Mouse (Mus musculus): ENCODE data around the gene Spata7. TPM values are rescaled to one million over a fixed set of nuclear protein-coding genes. Genes with fewer than 3 reads are reported as not detected.

Spata7 gene
- polyA plus RNA-seq, 2 experiments = 8.4 to 12.5 TPM

DNA sequence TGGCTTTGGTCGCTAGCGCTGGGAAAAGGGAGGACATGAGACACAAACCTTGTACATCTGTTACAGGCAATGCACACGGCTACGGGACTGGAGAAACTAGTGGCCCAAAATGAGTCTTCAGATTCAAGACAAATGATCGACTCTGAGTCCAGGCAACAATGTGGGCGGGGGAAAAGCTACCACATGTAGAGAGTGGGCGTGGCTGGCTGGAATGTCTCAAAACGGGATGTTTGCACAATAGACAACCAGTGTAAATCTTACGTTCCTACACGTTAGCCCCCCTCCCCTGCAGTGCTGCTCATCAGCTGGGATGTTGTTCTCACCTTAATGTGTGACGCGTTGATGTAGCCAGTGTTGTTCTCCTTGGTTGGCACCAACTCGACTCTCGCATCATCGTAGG, 54.2 kb downstream of the Spata7 start:
- Histone ChIP-seq H3K27me3 (ENCODE audit: control insufficient read depth, insufficient read depth, low read length) (no peaks in the 10 kb centered on the region), H3K36me3 (ENCODE audit: control insufficient read depth, insufficient read depth, low read length) (peaks cover 56% of the 10 kb centered on the region), H3K27ac (replicated peaks; ENCODE audit: low read depth, low read length) (no peak overlapping the region), H3K4me1 (ENCODE audit: control insufficient read depth, insufficient read depth, low read length) (no peaks in the 10 kb centered on the region), H3K9ac (ENCODE audit: low read depth, low read length, severe bottlenecking) (no peak overlapping the region), H3K4me3 (replicated peaks; ENCODE audit: low read length) (no peak overlapping the region), H3K4me2 (replicated peaks; ENCODE audit: low read depth, low read length, severe bottlenecking) (no peak overlapping the region), H3K9me3 (ENCODE audit: control insufficient read depth, low read length) (no peaks in the 10 kb centered on the region)
- ATAC-seq (ENCODE audit: low FRiP score, low read depth) (no peak), DNase-seq (ENCODE audit: low spot score) (no peak)
- WGBS = 87% methylated on average over 15 of the region's 15 CpGs
- TF ChIP-seq POLR2A (IDR thresholded peaks at IDR 0.05; ENCODE audit: borderline replicate concordance, extremely low read depth, insufficient read depth, insufficient read length) = no peak

DNA sequence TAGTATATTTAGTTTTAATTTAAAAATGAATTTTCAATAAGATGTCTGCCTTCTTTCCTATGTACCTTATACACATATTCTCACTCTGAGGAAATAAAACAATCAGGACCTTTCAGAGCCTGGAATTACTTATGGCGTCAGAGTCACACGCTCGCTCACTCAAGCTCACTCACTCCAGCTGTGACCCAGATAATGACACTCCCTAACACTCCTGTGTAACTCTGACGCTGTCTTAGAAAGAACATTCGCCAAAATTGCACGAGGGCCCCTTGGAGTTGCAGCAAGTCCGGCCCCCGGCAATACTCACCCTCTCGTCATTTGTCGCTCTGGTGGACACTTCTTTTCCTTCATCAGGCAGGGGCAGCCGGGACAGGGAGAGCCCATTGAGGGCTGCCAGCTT, 55.2 kb downstream of the Spata7 start:
- Histone ChIP-seq H3K4me3 (replicated peaks; ENCODE audit: low read length) (no peak overlapping the region), H3K4me2 (replicated peaks; ENCODE audit: low read depth, low read length, severe bottlenecking) (no peak overlapping the region), H3K27me3 (ENCODE audit: control insufficient read depth, insufficient read depth, low read length) (no peaks in the 10 kb centered on the region), H3K4me1 (ENCODE audit: control insufficient read depth, insufficient read depth, low read length) (no peaks in the 10 kb centered on the region), H3K9ac (ENCODE audit: low read depth, low read length, severe bottlenecking) (no peak overlapping the region), H3K36me3 (ENCODE audit: control insufficient read depth, insufficient read depth, low read length) (peaks cover 59% of the 10 kb centered on the region), H3K27ac (replicated peaks; ENCODE audit: low read depth, low read length) (no peak overlapping the region), H3K9me3 (ENCODE audit: control insufficient read depth, low read length) (no peaks in the 10 kb centered on the region)
- WGBS = 69% methylated on average over 11 of the region's 11 CpGs
- DNase-seq (ENCODE audit: low spot score) = no peak
- TF ChIP-seq POLR2A (IDR thresholded peaks at IDR 0.05; ENCODE audit: borderline replicate concordance, extremely low read depth, insufficient read depth, insufficient read length) = no peak
- ATAC-seq (ENCODE audit: low FRiP score, low read depth) = no peak

DNA sequence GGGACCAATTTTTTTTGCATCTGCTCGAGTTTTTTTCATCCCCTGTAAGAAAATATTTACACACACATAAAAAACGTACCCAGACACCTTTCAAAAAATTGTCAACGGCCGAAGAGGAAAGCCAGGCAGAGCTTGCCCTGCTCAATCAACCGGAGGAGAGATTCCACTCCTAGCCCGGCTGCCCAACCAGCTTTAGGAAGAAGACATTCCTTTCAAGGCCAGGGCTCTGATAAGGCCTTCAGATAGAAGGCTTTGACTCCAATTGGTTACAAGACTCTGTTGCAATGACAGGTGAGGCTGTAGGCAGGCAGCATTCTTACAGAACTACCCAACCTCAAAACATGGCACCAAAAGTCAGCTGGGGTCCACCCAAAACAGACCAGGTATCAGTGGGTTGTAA, 55.6 kb downstream of the Spata7 start:
- Histone ChIP-seq H3K27ac (replicated peaks; ENCODE audit: low read depth, low read length) (no peak overlapping the region), H3K9ac (ENCODE audit: low read depth, low read length, severe bottlenecking) (no peak overlapping the region), H3K36me3 (ENCODE audit: control insufficient read depth, insufficient read depth, low read length) (peaks cover 59% of the 10 kb centered on the region), H3K27me3 (ENCODE audit: control insufficient read depth, insufficient read depth, low read length) (no peaks in the 10 kb centered on the region), H3K4me3 (replicated peaks; ENCODE audit: low read length) (no peak overlapping the region), H3K9me3 (ENCODE audit: control insufficient read depth, low read length) (no peaks in the 10 kb centered on the region), H3K4me1 (ENCODE audit: control insufficient read depth, insufficient read depth, low read length) (no peaks in the 10 kb centered on the region), H3K4me2 (replicated peaks; ENCODE audit: low read depth, low read length, severe bottlenecking) (no peak overlapping the region)
- ATAC-seq (ENCODE audit: low FRiP score, low read depth) (no peak), DNase-seq (ENCODE audit: low spot score) (no peak)
- 64% methylated on average over 6 of the region's 6 CpGs for WGBS
- TF ChIP-seq POLR2A (IDR thresholded peaks at IDR 0.05; ENCODE audit: borderline replicate concordance, extremely low read depth, insufficient read depth, insufficient read length) = no peak

DNA sequence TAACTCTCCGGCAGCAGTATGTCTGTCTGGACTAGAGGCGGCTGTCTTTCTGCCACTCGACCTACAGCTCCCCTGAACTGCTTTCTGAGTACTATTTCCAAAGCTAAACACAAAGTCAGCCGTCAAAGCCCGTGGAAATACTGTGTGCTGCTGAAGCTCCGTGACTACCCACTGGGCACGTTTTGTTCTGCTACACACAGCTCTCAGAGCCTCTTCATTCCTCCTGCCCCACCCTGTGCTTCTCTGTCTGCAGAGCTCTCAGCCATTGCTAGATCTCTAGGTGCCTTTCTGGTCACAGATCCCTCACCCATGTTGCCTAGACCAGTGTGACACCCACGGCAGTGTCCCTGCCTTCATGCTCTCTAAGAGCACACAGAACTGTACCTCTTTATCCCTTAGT, 62.3 kb downstream of the Spata7 start:
- H3K9ac ChIP-seq (ENCODE audit: low read depth, low read length, severe bottlenecking) = no peak overlapping the region
- ATAC-seq (ENCODE audit: low FRiP score, low read depth) = no peak
- 90% methylated on average over 8 of the region's 8 CpGs for WGBS
- no peak overlapping the region for H3K4me2 ChIP-seq (replicated peaks; ENCODE audit: low read depth, low read length, severe bottlenecking)
- H3K27me3 ChIP-seq (ENCODE audit: control insufficient read depth, insufficient read depth, low read length) = no peaks in the 10 kb centered on the region
- DNase-seq (ENCODE audit: low spot score) = no peak
- no peaks in the 10 kb centered on the region for H3K4me1 ChIP-seq (ENCODE audit: control insufficient read depth, insufficient read depth, low read length)
- no peak overlapping the region for H3K27ac ChIP-seq (replicated peaks; ENCODE audit: low read depth, low read length)
- H3K4me3 ChIP-seq (replicated peaks; ENCODE audit: low read length) = no peak overlapping the region
- H3K36me3 ChIP-seq (ENCODE audit: control insufficient read depth, insufficient read depth, low read length) = peaks cover 55% of the 10 kb centered on the region
- no peaks in the 10 kb centered on the region for H3K9me3 ChIP-seq (ENCODE audit: control insufficient read depth, low read length)
- TF ChIP-seq POLR2A (IDR thresholded peaks at IDR 0.05; ENCODE audit: borderline replicate concordance, extremely low read depth, insufficient read depth, insufficient read length) = no peak

DNA sequence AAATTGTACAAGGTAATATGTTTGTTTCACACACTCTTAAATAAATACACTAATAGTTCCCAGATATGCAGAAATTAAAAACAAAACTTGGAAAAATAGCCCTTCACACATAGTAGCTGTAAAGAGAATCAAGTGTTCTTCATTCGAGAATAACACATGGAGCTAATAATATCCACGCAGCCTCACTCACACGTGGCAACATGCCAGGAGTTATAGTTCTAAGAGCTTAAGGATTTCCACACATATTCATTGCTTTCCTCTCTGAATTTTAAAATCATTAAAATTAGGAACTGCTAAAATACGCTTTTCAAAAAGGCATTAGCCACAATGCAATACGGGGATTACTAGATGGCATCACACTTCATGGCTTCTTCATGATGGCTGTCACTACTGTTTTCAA, 69.2 kb downstream of the Spata7 start:
- no peak for ATAC-seq (ENCODE audit: low FRiP score, low read depth)
- H3K4me3 ChIP-seq (replicated peaks; ENCODE audit: low read length) = no peak overlapping the region
- peaks cover 17% of the 10 kb centered on the region for H3K36me3 ChIP-seq (ENCODE audit: control insufficient read depth, insufficient read depth, low read length)
- TF ChIP-seq POLR2A (IDR thresholded peaks at IDR 0.05; ENCODE audit: borderline replicate concordance, extremely low read depth, insufficient read depth, insufficient read length) = no peak
- H3K9me3 ChIP-seq (ENCODE audit: control insufficient read depth, low read length) = no peaks in the 10 kb centered on the region
- no peaks in the 10 kb centered on the region for H3K27me3 ChIP-seq (ENCODE audit: control insufficient read depth, insufficient read depth, low read length)
- DNase-seq (ENCODE audit: low spot score) = peak; percentile 39
- H3K9ac ChIP-seq (ENCODE audit: low read depth, low read length, severe bottlenecking) = no peak overlapping the region
- 46% methylated on average over 5 of the region's 5 CpGs for WGBS
- no peak overlapping the region for H3K4me2 ChIP-seq (replicated peaks; ENCODE audit: low read depth, low read length, severe bottlenecking)
- H3K27ac ChIP-seq (replicated peaks; ENCODE audit: low read depth, low read length) = no peak overlapping the region
- H3K4me1 ChIP-seq (ENCODE audit: control insufficient read depth, insufficient read depth, low read length) = no peaks in the 10 kb centered on the region

DNA sequence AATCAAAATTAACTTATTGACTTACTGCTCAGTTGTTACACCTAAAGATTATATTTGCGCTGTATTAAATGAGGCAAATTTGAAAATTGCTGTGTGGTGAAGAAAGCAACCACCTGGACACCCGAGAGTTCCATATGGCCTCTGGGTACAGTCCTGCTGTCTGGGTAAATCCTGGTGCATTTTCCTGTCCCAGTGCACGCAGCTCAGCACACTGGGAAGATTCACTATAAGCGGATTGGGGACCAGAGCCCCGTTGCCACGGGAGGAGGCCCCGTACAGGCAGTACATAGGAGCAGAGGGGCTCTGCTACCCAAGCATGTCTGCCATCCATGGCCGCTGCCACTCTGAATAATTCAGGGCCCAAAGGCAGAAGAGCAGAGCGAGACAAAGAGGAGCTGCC, 73.6 kb downstream of the Spata7 start:
- Histone ChIP-seq H3K9me3 (ENCODE audit: control insufficient read depth, low read length) (no peaks in the 10 kb centered on the region), H3K27me3 (ENCODE audit: control insufficient read depth, insufficient read depth, low read length) (no peaks in the 10 kb centered on the region), H3K36me3 (ENCODE audit: control insufficient read depth, insufficient read depth, low read length) (peaks cover 12% of the 10 kb centered on the region), H3K4me1 (ENCODE audit: control insufficient read depth, insufficient read depth, low read length) (no peaks in the 10 kb centered on the region), H3K9ac (ENCODE audit: low read depth, low read length, severe bottlenecking) (no peak overlapping the region), H3K4me2 (replicated peaks; ENCODE audit: low read depth, low read length, severe bottlenecking) (no peak overlapping the region), H3K27ac (replicated peaks; ENCODE audit: low read depth, low read length) (no peak overlapping the region), H3K4me3 (replicated peaks; ENCODE audit: low read length) (no peak overlapping the region)
- ATAC-seq (ENCODE audit: low FRiP score, low read depth) (no peak), DNase-seq (ENCODE audit: low spot score) (no peak)
- WGBS = 87% methylated on average over 9 of the region's 9 CpGs
- no peak for TF ChIP-seq POLR2A (IDR thresholded peaks at IDR 0.05; ENCODE audit: borderline replicate concordance, extremely low read depth, insufficient read depth, insufficient read length)
